Mouse (Mus musculus) liver, adult 2 months (tissue): Measurements from ENCODE around the gene Gm21541. TPM values are rescaled to one million over a fixed set of nuclear protein-coding genes. Genes with fewer than 3 reads are reported as not detected.
"Not testable (repeated sequence)": the region's sequence is repeated elsewhere in the genome, so short reads cannot be mapped to it uniquely, and the experiment has no call there.

ENCODE experiments used
- DNase-seq: peaks from one replicate; pipeline ENCODE4 v3.0.0-alpha.2; 2011; ENCODE audit warnings: low read depth, low spot score; ENCODE audit errors: extremely low read depth
- H3K27ac ChIP-seq: fragments of 200-500 bp; replicated peaks from 2 replicates; pipeline ENCODE4 v1.5.1; 2012; ENCODE audit warnings: low read depth, mild to moderate bottlenecking, control low read depth, inconsistent platforms, low read length; ENCODE audit not compliant: insufficient read depth
- H3K27me3 ChIP-seq: fragments of 200-500 bp; 2 replicates; pipeline ENCODE4 v1.6.1; 2012; ENCODE audit warnings: mild to moderate bottlenecking, moderate library complexity, low read length, inconsistent platforms; ENCODE audit not compliant: control insufficient read depth, insufficient read depth
- H3K36me3 ChIP-seq: fragments of 200-500 bp; 2 replicates; pipeline ENCODE4 v1.6.1; 2012; ENCODE audit warnings: low read length, inconsistent platforms; ENCODE audit not compliant: control insufficient read depth, insufficient read depth
- H3K4me1 ChIP-seq: fragments of 200-500 bp; 2 replicates; pipeline ENCODE4 v1.6.1; 2011; ENCODE audit warnings: low read length; ENCODE audit not compliant: control insufficient read depth, insufficient read depth
- H3K4me3 ChIP-seq: fragments of 200-500 bp; 2 replicates; pipeline ENCODE4 v1.5.1; 2011; ENCODE audit warnings: low read depth, mild to moderate bottlenecking, control low read depth, low read length, moderate library complexity; ENCODE audit not compliant: insufficient read depth
- H3K79me2 ChIP-seq: fragments of 200-500 bp; 2 replicates; pipeline ENCODE4 v1.6.1; 2012; ENCODE audit warnings: inconsistent platforms, mild to moderate bottlenecking, low read length, moderate library complexity; ENCODE audit not compliant: control insufficient read depth, insufficient read depth
- H3K9ac ChIP-seq: fragments of 200-500 bp; 2 replicates; pipeline ENCODE4 v1.6.1; 2012; ENCODE audit warnings: low read depth, mild to moderate bottlenecking, control low read depth, inconsistent platforms, low read length
- WGBS: fragments of 180-500 bp; shearing (Covaris S2); methylation state at CpG from one replicate; pipeline ENCODE4 v1.1.7; 2018; 5-methylcytosine and 5-hydroxymethylcytosine counted together
- polyA plus RNA-seq: library from polyadenylated mRNA; depleted of rRNA; stranded (reverse); fragments of >200 nt; gene quantifications from 2 replicates; pipeline ENCODE4 v1.2.3, GENCODE M21; 2012; rRNA removed
- total RNA-seq: library from RNA; depleted of rRNA; stranded (reverse); fragments of >200 nt; gene quantifications from 2 replicates; pipeline ENCODE4 v1.2.3, GENCODE M21; 2014; rRNA removed

The Gm21541 gene
- not detected in 2 replicates for total RNA-seq
- polyA plus RNA-seq: not detected in 2 replicates

GRCm38 (mm10) chr4:41903310-41903709 is at the start of gene Gm21541:
Gene Gm21541, plus strand, starts transcription at chr4:41903610.
- H3K9ac ChIP-seq, DNase-seq, H3K27ac ChIP-seq, H3K4me3 ChIP-seq, H3K79me2 ChIP-seq, H3K4me1 ChIP-seq, H3K36me3 ChIP-seq, H3K27me3 ChIP-seq: not testable (repeated sequence)
- WGBS: no CpG with 5 or more reads among the region's 5 CpGs

GRCm38 (mm10) chr4:41941272-41941671 is 37.9 kb downstream of the Gm21541 start, which contains the start of gene Gm20878:
Gene Gm20878, plus strand, starts transcription at chr4:41941572.
- not testable (repeated sequence) for H3K79me2 ChIP-seq, H3K27ac ChIP-seq, H3K4me3 ChIP-seq, H3K36me3 ChIP-seq, H3K9ac ChIP-seq, DNase-seq, H3K27me3 ChIP-seq, H3K4me1 ChIP-seq
- WGBS: no CpG with 5 or more reads among the region's 8 CpGs

Other genes with a start within 250 kb of the Gm21541 start
- gene Cntfr, start 206.5 kb upstream of the Gm21541 start, total RNA-seq: 0.74 and 0.87 TPM in 2 replicates
- gene Cntfr, start 206.5 kb upstream of the Gm21541 start, polyA plus RNA-seq: 1.8 and 2.3 TPM in 2 replicates
- gene Il11ra1, start 203.6 kb upstream of the Gm21541 start, total RNA-seq: 38.6 and 42.4 TPM in 2 replicates
- 129 and 155 TPM in 2 replicates for gene Il11ra1, start 203.6 kb upstream of the Gm21541 start, polyA plus RNA-seq
- gene Rpp25l, start 190.1 kb upstream of the Gm21541 start, total RNA-seq: 20.5 and 21.4 TPM in 2 replicates
- gene Rpp25l, start 190.1 kb upstream of the Gm21541 start, polyA plus RNA-seq: 59.1 and 60.6 TPM in 2 replicates
- gene Dctn3, start 180.4 kb upstream of the Gm21541 start, total RNA-seq: 33.4 and 40.2 TPM in 2 replicates
- gene Dctn3, start 180.4 kb upstream of the Gm21541 start, polyA plus RNA-seq: 43.2 and 44.5 TPM in 2 replicates
- gene Arid3c, start 172.5 kb upstream of the Gm21541 start, total RNA-seq: not detected in 2 replicates
- not detected in 2 replicates for gene Arid3c, start 172.5 kb upstream of the Gm21541 start, polyA plus RNA-seq
- 52.4 and 57.9 TPM in 2 replicates for gene Galt, start 148.4 kb upstream of the Gm21541 start, total RNA-seq
- 204 and 217 TPM in 2 replicates for gene Galt, start 148.4 kb upstream of the Gm21541 start, polyA plus RNA-seq
- gene Sigmar1, start 147.5 kb upstream of the Gm21541 start, total RNA-seq: 69.3 and 82.2 TPM in 2 replicates
- gene Sigmar1, start 147.5 kb upstream of the Gm21541 start, polyA plus RNA-seq: 362 and 423 TPM in 2 replicates
- gene Ccl27a, start 129.4 kb upstream of the Gm21541 start, total RNA-seq: 11.9 and 13.1 TPM in 2 replicates
- 33.3 and 39.4 TPM in 2 replicates for gene Ccl27a, start 129.4 kb upstream of the Gm21541 start, polyA plus RNA-seq
- gene Gm20878, start 38.0 kb downstream of the Gm21541 start, total RNA-seq: not detected in 2 replicates
- 0.27 and 0.33 TPM in 2 replicates for gene Gm20878, start 38.0 kb downstream of the Gm21541 start, polyA plus RNA-seq
- not detected in 2 replicates for gene Fam205a4, start 62.4 kb downstream of the Gm21541 start, total RNA-seq
- not detected in 2 replicates for gene Fam205a4, start 62.4 kb downstream of the Gm21541 start, polyA plus RNA-seq
- gene Gm21093, start 131.1 kb downstream of the Gm21541 start, total RNA-seq: not detected in 2 replicates
- not detected in 2 replicates for gene Gm21093, start 131.1 kb downstream of the Gm21541 start, polyA plus RNA-seq
- gene Gm3893, start 187.6 kb downstream of the Gm21541 start, total RNA-seq: not detected in 2 replicates
- not detected in 2 replicates for gene Gm3893, start 187.6 kb downstream of the Gm21541 start, polyA plus RNA-seq
- 0.92 TPM in 1 of 2 replicates, not detected in the other for gene Gm13304, start 211.2 kb downstream of the Gm21541 start, total RNA-seq
- not detected in 2 replicates for gene Gm13304, start 211.2 kb downstream of the Gm21541 start, polyA plus RNA-seq
- gene Gm13306, start 249.8 kb downstream of the Gm21541 start, total RNA-seq: not detected in 2 replicates
- not detected in 2 replicates for gene Gm13306, start 249.8 kb downstream of the Gm21541 start, polyA plus RNA-seq